Mouse (Mus musculus) Patski (cell line): ENCODE data around the gene Gata2. TPM values are rescaled to one million over a fixed set of nuclear protein-coding genes. Genes with fewer than 3 reads are reported as not detected.

Source experiments
- ATAC-seq: fragments of 100-300 bp; one replicate; pipeline ENCODE4 v1.8.0; 2021
- CTCF ChIA-PET: fragments of 350-600 bp; sonication (Branson Sonifier 250); formaldehyde crosslinking; loops from one replicate; lab custom pipeline; 2022; ENCODE audit warnings: inconsistent platforms; lab: Charles Lee
- POLR2A ChIA-PET: fragments of 350-600 bp; sonication (Branson Sonifier 250); formaldehyde crosslinking; loops from one replicate; lab custom pipeline; 2022; ENCODE audit warnings: antibody characterized with exemption, inconsistent platforms; lab: Charles Lee
- DNase-seq: peaks from one replicate; pipeline ENCODE4 v3.0.0-alpha.2; 2011; ENCODE audit warnings: low read depth, low spot score
- H3K27me3 ChIP-seq: fragments of 371-371 bp; one replicate; pipeline ENCODE4 v1.5.1; 2021
- CTCF ChIP-seq: fragments of 100-300 bp; IDR thresholded peaks from one replicate; pipeline ENCODE4 v1.5.1; 2021
- in situ Hi-C: fragments of 300-500 bp; cut with MboI; formaldehyde crosslinking; loops from 3 replicates; pipeline ENCODE4 v1.11.1; 2018; ENCODE audit warnings: low pct_unique_long_range_greater_than_20kb, mixed read lengths
- polyA plus RNA-seq: library from polyadenylated mRNA; unstranded; gene quantifications from one replicate; pipeline ENCODE4 v1.2.3, GENCODE M21; 2021

Gata2 gene
- polyA plus RNA-seq, 1 experiment from 2014 or later = 6.2 TPM

DNA sequence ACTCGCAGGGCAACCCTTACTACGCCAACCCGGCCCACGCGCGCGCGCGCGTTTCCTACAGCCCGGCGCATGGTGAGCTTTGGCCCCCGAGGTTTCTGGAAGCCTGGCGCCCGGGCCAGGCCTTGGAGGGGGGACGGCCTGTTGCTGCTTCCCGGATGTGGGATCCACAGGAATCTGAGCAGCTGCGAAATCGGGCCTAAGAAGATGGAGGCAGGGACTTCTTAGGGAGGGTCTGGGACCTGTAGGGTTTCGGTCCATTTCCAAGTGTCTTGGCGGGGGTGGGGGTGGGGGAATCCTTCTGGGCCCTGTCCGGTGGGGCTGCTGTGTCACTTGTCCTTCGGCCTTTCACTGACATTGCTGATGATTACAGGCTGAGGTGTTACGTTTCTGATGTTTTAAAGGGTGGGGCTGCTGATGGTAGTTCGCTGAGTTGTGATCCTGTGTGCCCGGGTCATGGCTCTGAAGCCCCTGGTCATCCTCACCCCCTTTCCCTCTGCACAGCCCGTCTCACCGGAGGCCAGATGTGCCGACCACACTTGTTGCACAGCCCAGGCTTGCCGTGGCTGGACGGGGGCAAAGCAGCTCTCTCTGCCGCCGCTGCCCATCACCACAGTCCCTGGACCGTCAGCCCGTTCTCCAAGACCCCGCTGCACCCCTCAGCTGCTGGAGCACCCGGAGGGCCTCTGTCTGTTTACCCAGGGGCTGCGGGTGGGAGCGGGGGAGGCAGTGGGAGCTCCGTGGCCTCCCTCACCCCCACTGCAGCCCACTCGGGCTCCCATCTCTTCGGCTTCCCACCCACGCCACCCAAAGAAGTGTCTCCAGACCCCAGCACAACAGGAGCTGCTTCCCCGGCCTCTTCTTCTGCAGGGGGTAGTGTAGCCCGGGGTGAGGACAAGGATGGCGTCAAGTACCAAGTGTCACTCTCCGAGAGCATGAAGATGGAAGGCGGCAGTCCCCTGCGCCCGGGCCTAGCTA, 6.3 kb downstream of the Gata2 start:
- H3K27me3 ChIP-seq = no peaks in the 10 kb centered on the region
- in situ Hi-C loops = loop anchor here (25.0 kb wide), 1 partner anchor 662 kb away; no protein-coding TSS in a partner anchor
- ChIA-PET CTCF (no interaction called here), POLR2A (interaction anchor here (1.1 kb wide), 1 partner anchor 10 kb away, joined by 3 read pairs; no protein-coding TSS in a partner anchor)
- TF ChIP-seq CTCF = no peak
- no peak for ATAC-seq
- DNase-seq = no peak

GRCm38 (mm10) chr6:88200693-88201609, 7.3 kb downstream of the Gata2 start:
- POLR2A ChIA-PET = interaction anchor here (1.1 kb wide), 1 partner anchor 11 kb away, joined by 3 read pairs; no protein-coding TSS in a partner anchor
- ATAC-seq = no peak
- no peaks in the 10 kb centered on the region for H3K27me3 ChIP-seq
- no peak for TF ChIP-seq CTCF
- CTCF ChIA-PET = no interaction called here
- in situ Hi-C loops = no loop called here
- no peak for DNase-seq

DNA sequence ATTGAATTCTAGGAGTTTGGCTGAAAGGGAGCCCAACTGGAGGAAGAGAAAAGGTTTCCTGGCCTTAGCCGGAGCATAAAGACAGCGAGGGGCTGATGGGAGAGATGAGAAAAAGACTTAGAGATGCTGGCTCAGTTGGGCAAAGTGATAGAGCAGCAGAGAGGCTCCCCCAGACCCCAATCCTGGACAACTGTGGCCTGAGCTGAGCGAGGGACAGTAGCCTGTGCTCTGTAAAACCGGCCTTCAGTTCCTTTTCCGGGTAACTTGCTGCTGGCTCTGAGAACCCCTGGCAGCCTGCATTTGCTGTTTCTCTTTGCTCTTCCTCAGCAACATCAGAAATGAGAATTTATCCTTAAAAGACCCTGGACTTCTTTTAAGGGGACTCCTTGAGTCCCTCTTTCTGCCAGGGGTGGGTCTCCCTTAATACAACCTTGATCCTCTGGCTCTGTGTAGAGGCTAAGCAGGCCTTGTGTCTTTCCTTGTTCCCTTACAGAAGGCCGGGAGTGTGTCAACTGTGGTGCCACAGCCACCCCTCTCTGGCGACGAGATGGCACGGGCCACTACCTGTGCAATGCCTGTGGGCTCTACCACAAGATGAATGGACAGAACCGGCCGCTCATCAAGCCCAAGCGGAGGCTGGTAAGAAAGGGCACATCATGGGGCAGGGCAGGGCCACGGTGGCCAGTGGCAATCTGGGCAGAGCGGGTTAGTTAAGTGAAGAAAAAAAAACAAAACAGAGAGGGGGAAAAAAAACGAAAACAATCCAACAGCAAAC, 8.4 kb downstream of the Gata2 start:
- no peak for ATAC-seq
- ChIA-PET POLR2A (no interaction called here), CTCF (no interaction called here)
- H3K27me3 ChIP-seq = no peaks in the 10 kb centered on the region
- TF ChIP-seq CTCF = no peak
- DNase-seq = no peak
- in situ Hi-C loops = no loop called here

- POLR2A ChIA-PET = no interaction called here
- no peak for TF ChIP-seq CTCF
- ATAC-seq (no peak), DNase-seq (no peak)
- CTCF ChIA-PET = no interaction called here
- no peaks in the 10 kb centered on the region for H3K27me3 ChIP-seq
- in situ Hi-C loops = no loop called here
These were observed 9.4 kb downstream of the Gata2 start for GRCm38 (mm10) chr6:88202921-88203690.

GRCm38 (mm10) chr6:88203791-88204405, 10.2 kb downstream of the Gata2 start:
- CTCF ChIA-PET = no interaction called here
- ATAC-seq = no peak
- H3K27me3 ChIP-seq = no peaks in the 10 kb centered on the region
- no peak for DNase-seq
- in situ Hi-C loops = no loop called here
- POLR2A ChIA-PET = no interaction called here
- TF ChIP-seq CTCF = no peak

GRCm38 (mm10) chr6:88204531-88205385, 11.1 kb downstream of the Gata2 start:
- ChIA-PET CTCF (no interaction called here), POLR2A (no interaction called here)
- ATAC-seq = no peak
- in situ Hi-C loops = no loop called here
- H3K27me3 ChIP-seq = no peaks in the 10 kb centered on the region
- no peak for TF ChIP-seq CTCF
- no peak for DNase-seq

- no peak for TF ChIP-seq CTCF
- no peaks in the 10 kb centered on the region for H3K27me3 ChIP-seq
These were observed 11.7 kb downstream of the Gata2 start for GRCm38 (mm10) chr6:88205386-88205700.

GRCm38 (mm10) chr6:88205937-88206336, 12.2 kb downstream of the Gata2 start:
- H3K27me3 ChIP-seq = no peaks in the 10 kb centered on the region
- POLR2A ChIA-PET = no interaction called here
- no peak for DNase-seq
- CTCF ChIA-PET = no interaction called here
- in situ Hi-C loops = no loop called here
- no peak for TF ChIP-seq CTCF
- no peak for ATAC-seq

More at GRCm38 (mm10) chr6:88205386-88205700, 11.7 kb downstream of the Gata2 start:
- in situ Hi-C loops = no loop called here
- DNase-seq (no peak), ATAC-seq (no peak)
- ChIA-PET POLR2A (no interaction called here), CTCF (no interaction called here)

DNA sequence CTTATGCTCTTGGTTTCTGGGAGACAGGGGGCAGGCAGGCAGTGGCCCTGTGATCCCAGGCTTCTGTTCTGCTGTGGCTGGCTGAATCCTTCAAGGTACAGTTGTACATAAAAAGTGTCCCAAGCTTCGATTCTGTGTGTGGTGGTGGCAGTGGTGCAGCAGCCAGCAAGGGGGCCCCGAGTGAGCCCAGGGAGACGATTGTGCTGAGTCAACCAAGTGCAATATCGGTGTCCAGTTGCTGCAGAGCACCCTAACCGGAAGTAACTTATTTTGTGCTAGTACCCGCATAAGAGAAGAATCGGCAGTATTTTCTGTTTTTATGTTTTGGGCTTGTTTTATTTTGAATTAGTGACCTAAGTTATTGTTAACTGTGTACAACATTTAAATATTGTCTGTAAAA, 12.9 kb downstream of the Gata2 start:
- ChIA-PET POLR2A (no interaction called here), CTCF (no interaction called here)
- no peak for ATAC-seq
- no peak for TF ChIP-seq CTCF
- in situ Hi-C loops = no loop called here
- no peaks in the 10 kb centered on the region for H3K27me3 ChIP-seq
- DNase-seq = no peak
